Mouse (Mus musculus) stomach, postnatal 0 days (tissue): Measurements from ENCODE around the gene Lancl2.

Source experiments
- CTCF ChIP-seq: IDR thresholded peaks from 2 replicates; pipeline ENCODE4 v1.5.1; 2016; ENCODE audit warnings: antibody characterized with exemption, low read depth, mild to moderate bottlenecking, moderate library complexity
- EP300 ChIP-seq: optimal IDR thresholded peaks from 2 replicates; pipeline ENCODE3; 2016; ENCODE audit warnings: antibody characterized with exemption

GRCm38 (mm10) chr6:57745748-57746129 is 43.4 kb downstream of the Lancl2 start:
- TF ChIP-seq EP300: no peak
- no peak for TF ChIP-seq CTCF
